Mouse (Mus musculus): ENCODE results near the gene Nap1l1. TPM values are rescaled to one million over a fixed set of nuclear protein-coding genes. Genes with fewer than 3 reads are reported as not detected.
"Not testable (repeated sequence)": the region's sequence is repeated elsewhere in the genome, so short reads cannot be mapped to it uniquely, and the experiment has no call there.

Nap1l1 gene
- polyA plus RNA-seq, 1 experiment from 2014 or later = 343 TPM

DNA sequence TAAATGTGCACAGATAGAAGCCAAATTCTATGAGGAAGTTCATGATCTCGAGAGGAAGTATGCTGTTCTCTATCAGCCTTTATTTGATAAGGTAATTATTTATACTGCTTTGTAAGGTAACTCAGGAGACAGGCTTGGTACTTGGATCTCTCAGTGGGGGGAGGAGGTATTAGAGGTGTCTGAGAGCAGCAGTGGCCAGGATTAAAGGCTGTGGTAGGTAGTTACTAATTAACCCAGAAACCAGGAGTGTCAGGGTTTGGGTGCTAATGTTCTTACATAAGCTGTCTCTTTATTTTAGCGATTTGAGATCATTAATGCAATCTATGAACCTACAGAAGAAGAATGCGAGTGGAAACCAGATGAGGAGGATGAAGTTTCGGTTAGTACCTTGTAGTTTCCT lies 17.1 kb downstream of the Nap1l1 start:
- DNase-seq (ENCODE audit: low spot score); H3K27ac ChIP-seq; H3K9me3 ChIP-seq (replicated peaks); H3K4me1 ChIP-seq; H3K4me3 ChIP-seq; H3K27me3 ChIP-seq (ENCODE audit: low read depth, poor library complexity, severe bottlenecking): not testable (repeated sequence)
- 93% methylated on average over 4 of the region's 4 CpGs for WGBS
- H3K36me3 ChIP-seq = peaks cover 98% of the 10 kb centered on the region

DNA sequence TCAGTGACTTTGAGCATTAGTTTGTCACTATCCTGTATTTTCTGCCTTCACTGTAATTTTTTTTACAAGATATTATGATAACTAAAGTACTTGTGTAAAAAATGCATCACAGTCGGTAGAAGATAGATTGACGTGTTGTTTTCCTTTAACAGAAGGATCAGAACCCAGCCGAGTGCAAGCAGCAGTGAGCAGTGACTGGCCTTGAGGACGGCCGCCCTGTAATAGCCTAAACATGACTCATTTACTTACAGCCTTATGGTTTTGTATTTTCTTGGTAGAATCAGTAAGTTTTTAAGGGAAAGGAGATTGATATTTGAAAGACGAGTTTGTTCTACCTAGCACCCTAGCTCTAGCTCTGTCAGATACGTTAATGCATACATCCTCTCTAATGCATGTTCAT lies 22.9 kb downstream of the Nap1l1 start:
- 93% methylated on average over 7 of the region's 7 CpGs for WGBS
- no peak for DNase-seq (ENCODE audit: low spot score)
- Histone ChIP-seq H3K4me1 (no peaks in the 10 kb centered on the region), H3K27me3 (ENCODE audit: low read depth, poor library complexity, severe bottlenecking) (no peaks in the 10 kb centered on the region), H3K4me3 (no peak overlapping the region), H3K27ac (no peak overlapping the region), H3K9me3 (replicated peaks) (no peaks in the 10 kb centered on the region), H3K36me3 (peaks cover 83% of the 10 kb centered on the region)

DNA sequence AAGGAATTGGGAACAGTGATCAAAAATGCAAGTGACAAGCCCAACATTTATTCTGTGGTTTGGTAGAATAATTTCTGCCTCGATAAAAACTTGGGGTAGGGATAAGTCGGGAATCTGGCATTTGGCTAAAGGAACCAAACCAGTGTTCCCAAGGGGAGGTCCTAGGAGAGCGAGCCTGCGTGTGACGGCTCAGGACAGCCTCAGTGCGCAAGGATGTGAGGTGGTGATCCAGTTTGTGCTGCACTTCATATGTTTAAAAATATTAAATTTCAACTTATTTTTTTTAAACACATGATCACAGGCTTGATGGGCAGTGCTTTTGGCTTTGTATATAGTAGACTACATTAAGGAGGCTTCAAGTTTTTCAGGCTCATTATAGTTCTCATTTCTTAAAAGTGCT lies 26.9 kb downstream of the Nap1l1 start:
- Histone ChIP-seq H3K27me3 (ENCODE audit: low read depth, poor library complexity, severe bottlenecking) (no peaks in the 10 kb centered on the region), H3K9me3 (replicated peaks) (no peaks in the 10 kb centered on the region), H3K27ac (no peak overlapping the region), H3K4me1 (peaks cover 21% of the 10 kb centered on the region), H3K4me3 (no peak overlapping the region), H3K36me3 (peaks cover 45% of the 10 kb centered on the region)
- no peak for DNase-seq (ENCODE audit: low spot score)
- 74% methylated on average over 6 of the region's 6 CpGs for WGBS

DNA sequence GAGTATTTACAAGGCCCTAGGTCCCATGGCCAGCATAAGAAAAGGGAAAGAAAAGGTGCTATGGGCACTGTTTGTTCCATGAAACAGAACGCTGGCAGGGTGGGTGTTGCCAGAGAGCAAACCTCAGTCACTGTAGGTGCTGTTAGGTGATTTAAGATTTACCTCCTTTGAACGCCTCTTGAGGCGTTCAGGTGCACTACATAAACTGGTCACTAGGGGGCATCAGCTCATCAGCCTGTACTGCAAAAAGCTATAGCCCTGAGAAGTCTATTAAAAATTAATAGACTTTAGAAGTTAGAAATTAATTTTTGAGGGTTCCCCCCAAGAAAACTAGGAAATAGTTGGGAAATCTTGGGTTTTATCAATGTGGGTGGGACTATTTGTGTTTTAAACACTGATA lies 30.0 kb downstream of the Nap1l1 start:
- Histone ChIP-seq H3K36me3 (peaks cover 13% of the 10 kb centered on the region), H3K9me3 (replicated peaks) (no peaks in the 10 kb centered on the region), H3K4me1 (peaks cover 37% of the 10 kb centered on the region), H3K27me3 (ENCODE audit: low read depth, poor library complexity, severe bottlenecking) (no peaks in the 10 kb centered on the region), H3K27ac (no peak overlapping the region), H3K4me3 (no peak overlapping the region)
- peak; percentile 84 for DNase-seq (ENCODE audit: low spot score)
- under 1% methylated on average over 3 of the region's 3 CpGs for WGBS

DNA sequence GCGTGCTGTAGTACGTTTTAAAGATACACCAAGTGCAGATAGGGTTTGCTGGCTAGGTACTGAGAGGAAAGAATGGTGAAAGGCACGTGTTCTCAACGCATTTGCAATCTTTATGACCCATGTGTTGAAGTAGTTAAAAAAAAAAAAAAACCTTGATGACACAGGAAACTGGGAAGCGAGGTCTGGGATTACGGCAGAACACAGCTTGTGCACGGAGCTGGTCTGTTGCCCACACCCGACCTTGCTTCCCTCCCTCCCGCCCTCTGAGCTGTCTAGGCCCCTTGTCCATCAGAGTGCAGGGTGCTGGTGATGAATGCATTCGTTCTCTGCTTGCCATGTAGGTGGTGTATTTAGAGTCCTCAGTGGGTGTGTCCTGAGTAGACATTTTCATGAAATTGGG lies 30.7 kb downstream of the Nap1l1 start:
- no peak overlapping the region for H3K27ac ChIP-seq
- H3K9me3 ChIP-seq (replicated peaks) = no peaks in the 10 kb centered on the region
- peaks cover 7% of the 10 kb centered on the region for H3K36me3 ChIP-seq
- 34% methylated on average over 10 of the region's 10 CpGs for WGBS
- H3K4me1 ChIP-seq = peaks cover 42% of the 10 kb centered on the region
- no peak overlapping the region for H3K4me3 ChIP-seq
- DNase-seq (ENCODE audit: low spot score) = no peak
- H3K27me3 ChIP-seq (ENCODE audit: low read depth, poor library complexity, severe bottlenecking) = no peaks in the 10 kb centered on the region

DNA sequence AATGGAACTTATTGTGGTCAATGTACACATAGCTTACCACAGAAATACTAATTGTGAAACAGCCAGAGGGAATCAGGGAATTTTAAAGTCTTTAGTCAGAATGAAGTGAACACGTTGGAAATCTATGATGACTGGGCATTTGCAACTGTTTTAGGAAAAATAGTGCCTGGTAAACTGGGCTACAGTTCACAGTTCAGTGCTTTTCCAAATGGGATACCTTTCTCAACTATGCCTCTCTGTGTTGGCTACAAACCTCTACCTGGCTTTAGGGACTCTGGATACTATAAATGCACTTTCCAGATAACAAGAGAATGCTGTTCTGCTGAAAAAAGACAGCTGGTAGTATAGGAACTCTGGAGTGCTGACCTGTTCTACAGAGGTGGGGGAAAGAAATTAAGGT lies 31.6 kb downstream of the Nap1l1 start:
- Histone ChIP-seq H3K4me1 (peaks cover 51% of the 10 kb centered on the region), H3K4me3 (no peak overlapping the region), H3K9me3 (replicated peaks) (no peaks in the 10 kb centered on the region), H3K27me3 (ENCODE audit: low read depth, poor library complexity, severe bottlenecking) (no peaks in the 10 kb centered on the region), H3K36me3 (0 out of 2 replicates have a peak, but pooled peaks cover 4% of the 10 kb centered on the region), H3K27ac (no peak overlapping the region)
- WGBS = 73% methylated on average over 1 of the region's 1 CpGs
- DNase-seq (ENCODE audit: low spot score) = no peak

DNA sequence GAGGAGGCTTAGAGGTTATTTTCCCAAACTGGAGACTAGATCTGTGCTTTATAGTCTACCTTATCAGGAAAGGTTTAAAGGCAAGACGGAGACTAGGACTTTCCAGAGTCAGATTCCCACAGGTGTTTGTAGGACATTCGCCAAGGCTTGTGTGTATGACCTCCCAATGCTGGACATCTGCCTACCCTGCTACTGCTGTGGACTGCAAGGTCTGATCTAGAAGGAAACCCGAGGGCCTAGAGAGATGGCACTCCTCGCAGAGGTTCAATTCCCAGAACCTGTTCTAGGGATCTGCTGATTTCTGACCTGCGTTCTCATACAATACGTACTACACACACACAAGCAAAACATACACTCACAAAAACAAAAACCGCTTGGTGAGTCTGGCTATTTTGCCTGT lies 32.4 kb downstream of the Nap1l1 start:
- no peaks in the 10 kb centered on the region for H3K9me3 ChIP-seq (replicated peaks)
- peak; percentile 43 for DNase-seq (ENCODE audit: low spot score)
- H3K27ac ChIP-seq = peak overlapping the region; percentile 97
- 59% methylated on average over 7 of the region's 7 CpGs for whole genome bisulfite sequencing
- H3K27me3 ChIP-seq (ENCODE audit: low read depth, poor library complexity, severe bottlenecking) = no peaks in the 10 kb centered on the region
- peaks cover 58% of the 10 kb centered on the region for H3K4me1 ChIP-seq
- H3K4me3 ChIP-seq = peak overlapping the region; percentile 94; the same call in 1 of the 2 replicates
- 0 out of 2 replicates have a peak, but pooled peaks cover 4% of the 10 kb centered on the region for H3K36me3 ChIP-seq

DNA sequence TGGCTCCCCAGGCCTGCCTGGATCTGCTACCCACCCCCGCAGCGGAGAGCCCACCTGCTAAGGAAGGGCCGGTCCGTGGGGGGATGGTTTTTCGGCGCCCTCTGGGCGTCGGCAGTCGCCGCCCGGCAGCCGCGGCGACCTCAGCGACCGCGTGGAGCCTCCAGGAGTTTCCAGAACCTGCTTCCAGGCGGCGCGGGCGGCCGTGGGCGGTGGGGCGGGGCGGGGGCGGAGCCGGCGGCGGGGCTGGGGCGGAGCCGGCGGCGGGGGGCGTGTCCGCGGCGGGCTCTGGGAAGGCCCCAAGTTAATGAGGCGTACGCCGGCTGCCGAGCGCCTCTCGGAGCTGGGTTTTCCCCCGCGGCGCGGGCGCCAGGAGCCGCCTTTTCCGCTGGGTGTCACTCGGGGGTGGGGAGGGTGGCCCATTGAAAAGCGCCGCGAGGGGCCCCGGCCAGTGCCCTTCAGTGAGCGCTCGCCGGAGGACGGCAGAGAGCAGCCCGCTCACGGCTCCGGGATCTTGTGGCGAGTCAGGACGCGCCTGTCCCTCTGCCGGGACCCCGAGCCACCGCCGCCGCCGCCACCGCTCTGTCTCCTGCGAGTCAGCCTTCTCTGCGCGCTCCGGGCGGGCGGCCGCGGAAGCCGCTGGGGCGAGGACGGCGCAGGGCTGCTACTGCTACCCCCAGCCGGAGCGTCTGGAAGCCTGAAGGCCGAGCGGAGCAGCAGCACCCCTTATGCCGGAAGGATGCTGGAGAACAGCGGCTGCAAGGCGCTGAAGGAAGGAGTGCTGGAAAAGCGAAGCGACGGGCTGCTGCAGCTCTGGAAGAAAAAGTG lies 33.3 kb downstream of the Nap1l1 start, which contains the start of gene Phlda1:
TSS of gene Phlda1 (plus strand) at position 186 of the 825 bp plus-strand sequence.
- no peaks in the 10 kb centered on the region for H3K9me3 ChIP-seq (replicated peaks)
- DNase-seq (ENCODE audit: low spot score) = peak; percentile 97
- under 1% methylated on average over 94 of the region's 94 CpGs for WGBS
- H3K4me1 ChIP-seq = peaks cover 62% of the 10 kb centered on the region
- H3K27me3 ChIP-seq (ENCODE audit: low read depth, poor library complexity, severe bottlenecking) = no peaks in the 10 kb centered on the region
- H3K27ac ChIP-seq = peak within 1 kb of the TSS; percentile 97
- H3K4me3 ChIP-seq = peak within 1 kb of the TSS; percentile 94
- H3K36me3 ChIP-seq = no peaks in the 10 kb centered on the region

DNA sequence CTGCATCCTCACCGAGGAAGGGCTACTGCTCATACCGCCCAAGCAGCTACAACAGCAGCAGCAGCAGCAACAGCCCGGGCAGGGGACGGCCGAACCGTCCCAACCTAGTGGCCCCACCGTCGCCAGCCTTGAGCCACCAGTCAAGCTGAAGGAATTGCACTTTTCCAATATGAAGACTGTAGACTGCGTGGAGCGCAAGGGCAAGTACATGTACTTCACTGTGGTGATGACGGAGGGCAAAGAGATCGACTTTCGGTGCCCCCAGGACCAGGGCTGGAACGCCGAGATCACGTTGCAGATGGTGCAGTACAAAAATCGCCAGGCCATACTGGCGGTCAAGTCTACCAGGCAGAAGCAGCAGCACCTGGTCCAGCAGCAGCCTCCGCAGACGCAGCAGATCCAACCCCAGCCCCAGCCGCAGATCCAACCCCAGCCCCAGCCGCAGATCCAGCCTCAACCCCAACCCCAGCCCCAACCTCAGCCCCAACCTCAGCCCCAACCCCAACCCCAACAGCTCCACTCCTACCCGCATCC lies 34.0 kb downstream of the Nap1l1 start:
- Histone ChIP-seq H3K27me3 (ENCODE audit: low read depth, poor library complexity, severe bottlenecking) (no peaks in the 10 kb centered on the region), H3K36me3 (no peaks in the 10 kb centered on the region), H3K4me1 (peaks cover 62% of the 10 kb centered on the region), H3K9me3 (replicated peaks) (no peaks in the 10 kb centered on the region), H3K4me3 (peak overlapping the region; percentile 94), H3K27ac (peak overlapping the region; percentile 97)
- under 1% methylated on average over 23 of the region's 23 CpGs for WGBS
- peak; percentile 73 for DNase-seq (ENCODE audit: low spot score)

DNA sequence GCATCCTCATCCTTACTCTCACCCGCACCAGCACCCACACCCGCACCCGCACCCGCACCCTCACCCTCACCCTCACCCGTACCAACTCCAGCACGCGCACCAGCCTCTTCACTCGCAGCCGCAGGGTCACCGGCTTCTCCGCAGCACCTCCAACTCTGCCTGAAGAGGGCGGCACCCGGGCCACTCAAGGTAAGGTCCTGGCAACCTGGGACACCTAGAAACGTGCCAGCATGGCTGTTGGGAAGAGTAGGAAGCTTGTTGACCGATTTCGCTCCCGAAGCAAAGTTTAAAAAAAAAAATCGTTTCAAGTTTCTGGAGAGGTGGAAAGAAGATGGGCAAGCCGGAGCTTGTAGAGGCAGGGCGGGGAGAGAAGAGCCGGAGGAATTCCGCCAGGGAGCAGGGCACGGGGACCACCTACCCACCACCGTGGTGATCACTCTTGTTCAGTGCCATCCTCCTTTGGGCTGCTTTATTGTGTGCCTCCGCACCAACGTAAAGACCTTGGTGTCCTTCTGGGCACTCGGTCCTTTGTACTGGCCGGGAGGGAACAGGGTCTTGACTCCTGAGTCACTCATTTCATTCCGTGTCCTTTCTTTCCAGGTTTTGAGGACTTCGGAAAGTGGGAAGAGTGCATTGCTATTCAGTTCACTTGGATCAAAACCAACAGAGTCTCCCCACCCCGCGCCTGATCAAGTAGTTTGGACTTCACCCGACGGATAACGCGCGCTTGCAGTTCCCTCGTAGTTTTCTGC lies 34.6 kb downstream of the Nap1l1 start:
- DNase-seq (ENCODE audit: low spot score) = peak; percentile 80
- Histone ChIP-seq H3K4me3 (peak overlapping the region; percentile 94), H3K9me3 (replicated peaks) (no peaks in the 10 kb centered on the region), H3K36me3 (no peaks in the 10 kb centered on the region), H3K4me1 (peaks cover 59% of the 10 kb centered on the region), H3K27ac (peak overlapping the region; percentile 97), H3K27me3 (ENCODE audit: low read depth, poor library complexity, severe bottlenecking) (no peaks in the 10 kb centered on the region)
- WGBS = under 1% methylated on average over 38 of the region's 38 CpGs

DNA sequence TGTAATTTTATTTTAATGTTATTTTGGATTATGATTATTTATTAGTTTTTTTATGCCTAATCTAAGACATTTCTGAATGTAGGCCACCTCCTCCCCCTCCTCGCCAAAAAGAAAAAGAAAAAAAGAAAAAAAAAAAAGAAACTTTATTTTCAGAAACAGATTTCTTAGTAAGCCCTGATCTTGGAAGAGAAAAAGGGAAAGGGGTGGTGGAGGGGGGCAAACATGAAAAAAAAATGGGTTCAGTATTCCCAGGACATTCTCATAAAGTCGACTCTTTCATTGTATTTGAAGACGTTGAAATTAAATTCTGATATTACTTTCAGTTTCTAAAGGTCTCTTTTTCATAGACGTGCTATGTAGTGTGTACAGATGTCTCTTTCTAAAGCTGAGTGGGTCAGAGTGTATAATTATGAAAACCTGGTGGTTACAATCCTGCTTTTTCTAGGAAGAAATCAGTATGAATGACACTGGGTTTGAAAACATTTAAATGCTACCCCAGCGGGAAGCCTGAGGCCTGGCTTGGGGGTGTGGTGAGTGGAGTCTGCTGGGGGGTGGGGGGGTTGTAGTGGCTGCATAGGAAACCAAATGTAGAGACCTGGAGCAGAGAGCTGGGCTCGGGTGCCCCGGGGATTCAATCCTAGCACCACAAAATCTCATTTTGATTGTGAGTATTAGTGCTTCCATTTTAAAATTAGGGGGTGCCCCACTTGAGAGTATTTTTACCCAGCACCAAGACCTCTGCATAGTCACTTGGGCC lies 35.5 kb downstream of the Nap1l1 start:
- H3K4me1 ChIP-seq = peaks cover 52% of the 10 kb centered on the region
- no peak for DNase-seq (ENCODE audit: low spot score)
- no peaks in the 10 kb centered on the region for H3K9me3 ChIP-seq (replicated peaks)
- H3K27me3 ChIP-seq (ENCODE audit: low read depth, poor library complexity, severe bottlenecking) = no peaks in the 10 kb centered on the region
- no peaks in the 10 kb centered on the region for H3K36me3 ChIP-seq
- 6% methylated on average over 7 of the region's 7 CpGs for WGBS
- peak overlapping the region; percentile 94 for H3K4me3 ChIP-seq
- H3K27ac ChIP-seq = peak overlapping the region; percentile 97; the same call in 1 of the 2 replicates

DNA sequence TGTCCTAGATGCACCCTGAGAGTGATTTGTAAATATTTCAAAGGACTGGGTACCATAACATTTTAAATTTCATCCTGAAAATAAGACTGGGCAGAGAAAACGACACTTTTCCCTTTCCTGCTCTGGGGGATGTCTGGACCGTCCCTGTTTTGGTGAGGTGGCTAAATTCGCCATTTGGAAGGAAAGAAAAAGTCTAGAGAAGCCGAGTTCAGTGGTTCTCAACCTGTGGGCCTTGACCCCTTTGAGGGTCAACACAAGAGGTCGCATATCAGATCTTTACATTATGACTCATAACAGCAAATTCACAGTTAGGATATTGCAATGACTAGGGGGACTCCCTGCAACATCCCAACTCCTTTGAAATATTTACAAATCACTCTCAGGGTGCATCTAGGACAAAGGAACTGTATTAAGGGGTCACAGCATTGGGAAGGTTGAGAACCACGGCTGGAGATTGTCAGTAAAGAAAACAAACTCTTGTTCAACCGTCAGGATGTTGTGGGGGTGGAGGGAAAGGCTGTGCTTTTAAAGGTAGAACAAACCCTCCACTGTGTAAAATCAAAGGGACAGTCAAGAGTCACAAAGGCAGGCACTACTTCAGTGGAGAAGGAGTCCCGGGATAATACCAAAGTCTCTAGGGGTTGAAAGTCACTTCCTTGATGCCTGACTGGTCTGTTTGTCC lies 36.2 kb downstream of the Nap1l1 start:
- H3K27ac ChIP-seq = peak overlapping the region; percentile 50; the same call in 1 of the 2 replicates

More for the DNA sequence above, 36.2 kb downstream of the Nap1l1 start:
- Histone ChIP-seq H3K4me3 (peak overlapping the region; percentile 94), H3K4me1 (peaks cover 46% of the 10 kb centered on the region), H3K27me3 (ENCODE audit: low read depth, poor library complexity, severe bottlenecking) (no peaks in the 10 kb centered on the region), H3K9me3 (replicated peaks) (no peaks in the 10 kb centered on the region), H3K36me3 (no peaks in the 10 kb centered on the region)
- WGBS = 31% methylated on average over 8 of the region's 8 CpGs
- no peak for DNase-seq (ENCODE audit: low spot score)
